Mouse (Mus musculus) embryo, embryonic 11 days (tissue): ENCODE measurements at regions not wholly inside any gene's neighbourhood (a gene's known extent, or its start where the extent isn't known, plus 50 kb on each side); places are given as distances from the start of the nearest gene placed in this dataset.
A peak's percentile ranks its signal among the peaks of the same experiment; 100 is the strongest.

ENCODE experiments used
- DNase-seq: peaks from one replicate; pipeline ENCODE4 v3.0.0-alpha.2; 2015

GRCm38 (mm10) chr1:63918200-63918599 lies 149.1 kb upstream of the 4933402D24Rik start:
- no peak for DNase-seq

GRCm38 (mm10) chr1:63916907-63917650 lies 148.0 kb upstream of the 4933402D24Rik start:
- DNase-seq = no peak

- DNase-seq = no peak
These were observed 141.7 kb upstream of the 4933402D24Rik start for GRCm38 (mm10) chr1:63910765-63911164.

- no peak for DNase-seq
These were observed 140.1 kb upstream of the 4933402D24Rik start for GRCm38 (mm10) chr1:63909191-63909590.

- no peak for DNase-seq
These were observed 134.6 kb upstream of the 4933402D24Rik start for GRCm38 (mm10) chr1:63903620-63904019.

DNA sequence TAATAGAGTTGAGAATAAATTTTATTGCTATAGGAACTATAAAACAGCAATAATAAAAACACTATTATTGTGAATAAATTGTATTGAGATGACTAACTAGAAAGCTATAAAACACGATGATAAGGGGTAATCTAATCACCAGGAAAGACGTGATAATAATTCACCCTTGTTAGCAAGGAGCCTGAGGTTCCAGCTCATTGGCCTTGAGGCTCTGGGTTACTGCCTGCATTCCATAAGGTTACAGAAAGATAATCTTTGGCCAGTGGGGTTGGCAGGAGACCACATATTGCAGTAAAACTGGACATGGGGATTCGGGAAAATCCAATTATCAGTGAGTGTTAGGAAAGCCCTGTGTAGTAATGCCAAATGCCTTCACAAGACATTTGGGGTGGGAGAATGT lies 134.1 kb upstream of the 4933402D24Rik start:
- DNase-seq = no peak

DNA sequence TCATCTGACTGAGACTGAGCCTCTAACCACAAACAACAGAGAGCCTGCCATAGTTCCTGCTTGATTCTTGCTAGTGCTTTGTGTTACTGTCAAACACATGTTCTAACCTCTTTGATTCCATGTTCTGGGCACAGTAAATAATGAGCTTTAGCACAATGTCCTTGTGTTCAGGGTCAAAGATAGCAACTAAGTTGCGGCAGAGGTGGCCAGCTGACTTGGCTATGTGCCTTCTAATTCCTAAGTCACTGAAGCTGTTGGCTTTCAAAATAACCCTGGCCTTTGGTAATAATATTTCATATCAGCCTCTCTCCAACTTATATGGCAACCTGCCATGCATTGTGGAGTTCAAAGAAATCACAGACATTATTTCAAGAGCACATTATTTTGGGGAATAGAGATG lies 133.3 kb upstream of the 4933402D24Rik start:
- DNase-seq = no peak

DNA sequence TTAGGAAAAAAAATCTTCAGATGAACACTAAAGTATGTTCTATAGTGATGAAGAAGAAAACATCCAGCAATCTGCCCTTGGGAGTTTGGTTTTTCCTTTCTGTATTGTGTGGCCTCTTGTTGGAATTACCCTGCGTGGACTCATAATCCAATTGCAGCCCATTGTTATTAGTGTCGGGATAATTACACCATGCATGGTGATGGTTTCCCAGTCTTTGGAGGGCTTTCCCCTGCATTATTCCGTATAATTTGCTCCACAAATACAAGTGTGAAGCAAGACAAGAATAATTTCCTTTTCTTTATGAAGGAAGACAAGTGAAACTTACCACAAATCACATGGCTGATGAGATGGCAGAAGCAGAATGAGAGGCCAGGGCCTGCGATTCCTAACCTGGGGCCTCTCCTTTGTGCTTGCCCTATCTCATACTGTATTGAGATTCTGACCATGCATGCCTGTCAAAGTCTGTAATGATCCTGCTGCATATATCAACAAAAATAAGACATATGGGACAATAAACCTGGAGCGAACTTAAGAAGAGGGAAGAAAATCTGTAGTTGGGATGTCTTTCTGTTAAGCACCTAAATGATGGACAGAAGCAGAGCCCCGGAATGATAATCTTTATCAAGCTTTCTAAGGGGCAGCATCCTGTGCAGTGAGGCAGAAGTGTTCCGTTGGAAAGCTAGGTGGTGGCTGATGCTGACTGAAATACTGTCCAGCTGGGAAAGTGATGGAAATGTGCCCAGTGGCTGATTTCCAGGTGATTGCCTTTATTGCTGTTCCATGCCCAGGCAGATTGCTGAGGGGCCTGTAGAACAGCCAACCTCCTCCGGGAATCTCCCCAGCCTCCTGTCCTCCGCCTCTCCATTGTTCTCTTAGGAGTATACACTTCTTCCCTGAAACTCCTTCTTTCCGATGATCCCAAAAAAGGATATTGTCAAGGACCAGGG lies 130.8 kb upstream of the 4933402D24Rik start:
- no peak for DNase-seq

DNA sequence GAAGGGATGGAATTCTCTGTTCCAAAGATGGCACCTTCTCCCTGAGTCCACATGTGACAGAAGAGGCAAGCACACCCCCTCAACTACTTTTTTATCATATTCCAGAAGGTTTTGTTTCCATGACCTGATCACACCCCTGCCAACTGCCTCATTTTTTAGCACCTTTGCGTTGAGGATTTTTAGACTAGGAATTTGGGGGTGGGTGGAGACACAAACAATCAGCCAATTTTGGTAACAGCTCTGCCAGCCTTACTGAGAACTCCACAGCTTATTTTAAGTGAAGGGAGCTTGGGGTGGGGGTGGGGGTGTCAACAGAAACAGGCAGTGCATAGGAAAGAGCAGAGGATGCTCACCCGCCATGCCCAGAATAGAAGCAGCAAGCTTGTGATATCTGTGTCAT lies 129.7 kb upstream of the 4933402D24Rik start:
- DNase-seq = no peak

DNA sequence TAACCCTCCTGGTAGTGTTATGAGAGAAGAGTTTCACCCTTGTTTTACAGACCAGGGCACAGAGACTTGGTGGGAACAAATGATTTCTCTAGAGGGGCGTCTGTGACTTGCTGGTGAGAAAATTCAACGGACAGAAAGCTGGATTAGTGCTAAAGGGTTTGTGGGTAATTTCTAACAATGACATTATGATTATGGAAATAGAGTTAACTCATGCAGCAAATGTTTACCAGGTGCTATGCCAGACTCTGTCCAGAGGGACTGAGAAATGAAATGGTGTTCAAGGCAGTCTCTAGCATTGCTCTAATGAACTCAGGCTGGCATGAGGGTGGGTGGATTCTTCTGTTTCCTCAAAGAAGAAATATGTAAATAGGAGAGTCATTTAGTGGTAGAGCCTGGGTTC lies 128.5 kb upstream of the 4933402D24Rik start:
- DNase-seq = no peak

- DNase-seq = no peak
These were observed 110.5 kb upstream of the 4933402D24Rik start for GRCm38 (mm10) chr1:63879570-63879969.

DNA sequence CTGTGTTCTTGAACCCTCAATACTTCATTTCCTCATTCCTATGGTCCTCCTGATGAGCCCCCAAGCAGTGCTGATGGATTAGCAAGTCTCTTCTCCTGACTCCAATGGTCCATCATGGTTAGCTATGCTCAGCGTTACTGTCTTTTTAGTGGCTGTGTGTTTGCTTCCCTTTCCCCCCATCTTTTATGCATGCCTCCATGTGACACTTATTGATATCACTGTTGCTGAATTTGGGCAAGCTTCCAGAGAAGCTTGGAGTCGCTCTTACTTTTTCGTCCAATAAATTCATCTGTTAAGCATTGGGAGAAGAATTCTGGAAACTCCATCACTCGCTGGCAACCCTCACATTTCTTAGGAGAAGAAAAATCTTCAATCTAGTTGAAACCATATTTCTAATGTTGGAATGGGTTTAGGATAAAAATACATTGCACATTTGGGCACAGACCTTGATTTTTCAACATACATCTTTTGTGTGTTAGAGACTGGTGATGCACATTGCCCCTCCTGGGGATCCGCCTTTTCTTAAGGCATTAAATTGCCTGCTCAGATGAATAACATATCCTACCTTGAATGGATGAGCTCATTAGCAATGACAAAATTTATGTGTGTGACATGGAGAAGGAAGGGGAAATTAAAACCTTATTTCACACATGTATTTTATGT lies 107.7 kb upstream of the 4933402D24Rik start:
- DNase-seq = no peak

- no peak for DNase-seq
These were observed 106.4 kb upstream of the 4933402D24Rik start for GRCm38 (mm10) chr1:63875297-63875962.

DNA sequence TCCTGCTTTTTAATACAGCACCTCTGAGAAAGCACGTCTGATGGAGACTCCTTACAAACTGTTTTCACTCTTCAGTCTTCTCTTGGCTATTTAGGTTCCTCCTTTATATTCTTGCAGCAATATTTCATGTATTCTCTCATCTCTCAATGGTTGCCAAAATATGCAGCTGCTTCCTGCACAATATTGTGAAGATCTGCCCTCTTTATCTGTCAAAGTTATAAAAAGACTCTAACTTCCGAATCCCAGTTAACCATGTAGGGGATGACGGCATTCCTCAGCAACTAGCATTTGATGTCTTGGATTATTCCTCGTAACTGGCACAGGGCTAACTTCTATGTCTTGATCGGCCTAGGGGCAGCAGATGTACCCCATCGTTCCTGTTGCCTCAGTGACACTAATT lies 102.8 kb upstream of the 4933402D24Rik start:
- DNase-seq = no peak

- no peak for DNase-seq
These were observed 100.3 kb upstream of the 4933402D24Rik start for GRCm38 (mm10) chr1:63869342-63869741.

- DNase-seq = no peak
These were observed 89.0 kb upstream of the 4933402D24Rik start for GRCm38 (mm10) chr1:63857933-63858649.

- no peak for DNase-seq
These were observed 88.4 kb upstream of the 4933402D24Rik start for GRCm38 (mm10) chr1:63857468-63857867.

DNA sequence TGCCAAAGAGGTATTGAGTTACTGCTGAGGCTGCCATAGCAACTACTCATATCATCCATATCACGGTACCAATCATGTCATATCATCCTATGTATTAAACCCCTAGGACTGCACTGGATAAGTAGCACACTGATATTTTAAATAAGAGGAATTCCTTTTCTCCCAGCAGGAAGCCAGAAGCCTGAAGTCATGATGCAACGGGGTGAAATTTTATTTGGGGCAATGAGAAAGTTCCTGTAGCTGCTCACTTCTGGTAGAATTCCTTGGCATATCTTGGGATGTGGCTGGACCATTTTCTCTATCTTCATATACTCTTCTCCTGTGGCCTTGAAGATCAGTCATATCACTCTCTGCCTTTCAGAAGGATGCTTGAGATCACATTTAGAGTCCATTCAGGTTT lies 87.3 kb upstream of the 4933402D24Rik start:
- DNase-seq = no peak

GRCm38 (mm10) chr1:63854794-63855193 lies 85.7 kb upstream of the 4933402D24Rik start:
- DNase-seq = peak; percentile 12

- peak; percentile 13 for DNase-seq
These were observed 82.5 kb upstream of the 4933402D24Rik start for GRCm38 (mm10) chr1:63851476-63852094.

DNA sequence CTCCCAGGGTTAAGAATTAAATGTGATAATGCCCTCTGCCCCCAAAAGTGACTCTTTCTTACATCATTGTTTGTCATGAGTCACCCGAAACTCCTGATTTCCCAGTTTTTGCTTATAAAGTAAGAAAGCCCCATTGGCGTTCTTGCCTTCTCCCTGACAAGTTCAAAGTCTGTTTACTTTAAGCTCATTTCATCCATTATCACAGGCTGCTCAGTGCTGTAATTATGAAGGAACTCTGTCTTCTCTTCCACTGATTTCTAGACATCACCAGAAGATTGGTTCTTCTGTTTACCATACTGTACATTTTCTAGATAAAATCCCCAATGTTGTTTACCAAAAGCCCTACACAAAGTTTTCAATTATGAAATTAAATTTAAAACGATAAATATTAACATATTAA lies 81.2 kb upstream of the 4933402D24Rik start:
- DNase-seq = no peak
